Mouse (Mus musculus) kidney, adult 2 months (tissue): ENCODE data around the gene Agbl4. TPM values are rescaled to one million over a fixed set of nuclear protein-coding genes. Genes with fewer than 3 reads are reported as not detected.

Experiments used
- DNase-seq: peaks from one replicate; pipeline ENCODE4 v3.0.0; 2021
- H3K27ac ChIP-seq: fragments of 200-500 bp; 2 replicates; pipeline ENCODE4 v1.5.1; 2012; ENCODE audit warnings: low read depth, low read length, control low read depth, inconsistent platforms; ENCODE audit not compliant: insufficient read depth
- H3K27me3 ChIP-seq: fragments of 200-500 bp; replicated peaks from 2 replicates; pipeline ENCODE4 v1.6.1; 2012; ENCODE audit warnings: mild to moderate bottlenecking, moderate library complexity, low read length, inconsistent platforms; ENCODE audit not compliant: control insufficient read depth, insufficient read depth
- H3K36me3 ChIP-seq: fragments of 200-500 bp; 2 replicates; pipeline ENCODE4 v1.6.1; 2012; ENCODE audit warnings: mild to moderate bottlenecking, moderate library complexity, low read length, inconsistent platforms; ENCODE audit not compliant: control insufficient read depth, insufficient read depth
- H3K4me1 ChIP-seq: fragments of 200-500 bp; 2 replicates; pipeline ENCODE4 v1.6.1; 2011; ENCODE audit warnings: low read length; ENCODE audit not compliant: control insufficient read depth, insufficient read depth
- H3K4me3 ChIP-seq: fragments of 200-500 bp; 2 replicates; pipeline ENCODE4 v1.5.1; 2011; ENCODE audit warnings: mild to moderate bottlenecking, low read depth, low read length, control low read depth; ENCODE audit not compliant: insufficient read depth
- CTCF ChIP-seq: fragments of 200-500 bp; conservative IDR thresholded peaks from 2 replicates; pipeline ENCODE4 v1.5.1; 2011; ENCODE audit warnings: low read depth, mild to moderate bottlenecking, control low read depth, low read length, moderate library complexity, mixed read lengths; ENCODE audit not compliant: insufficient read depth, insufficient read length
- POLR2A ChIP-seq: fragments of 200-500 bp; IDR thresholded peaks from one replicate; pipeline ENCODE4 v1.6.1; 2011; ENCODE audit warnings: low read depth, low read length, control low read depth
- WGBS: fragments of 180-500 bp; shearing (Covaris S2); methylation state at CpG from one replicate; pipeline ENCODE4 v1.1.7; 2018; 5-methylcytosine and 5-hydroxymethylcytosine counted together
- polyA plus RNA-seq: library from polyadenylated mRNA; depleted of rRNA; stranded (reverse); fragments of >200 nt; gene quantifications from 2 replicates; pipeline ENCODE4 v1.2.3, GENCODE M21; 2012

Gene Agbl4
- polyA plus RNA-seq, 1 experiment: 0.16 TPM

GRCm38 (mm10) chr4:110916061-110916460 lies 518.6 kb downstream of the Agbl4 start:
- H3K4me3 ChIP-seq: no peak overlapping the region
- H3K36me3 ChIP-seq: no peaks in the 10 kb centered on the region
- H3K27ac ChIP-seq: no peak overlapping the region
- TF ChIP-seq CTCF: no peak
- no peak for TF ChIP-seq POLR2A
- peak; percentile 7 for DNase-seq
- H3K27me3 ChIP-seq: no peaks in the 10 kb centered on the region
- H3K4me1 ChIP-seq: no peaks in the 10 kb centered on the region

GRCm38 (mm10) chr4:110916565-110916964 lies 519.1 kb downstream of the Agbl4 start:
- no peak for DNase-seq
- WGBS: 38% methylated on average over 4 of the region's 4 CpGs
- no peaks in the 10 kb centered on the region for H3K4me1 ChIP-seq

GRCm38 (mm10) chr4:110921013-110921412 lies 523.6 kb downstream of the Agbl4 start:
- 73% methylated on average over 3 of the region's 3 CpGs for WGBS
- Histone ChIP-seq H3K36me3 (no peaks in the 10 kb centered on the region), H3K4me1 (no peaks in the 10 kb centered on the region), H3K4me3 (no peak overlapping the region), H3K27ac (no peak overlapping the region), H3K27me3 (no peaks in the 10 kb centered on the region)
- TF ChIP-seq CTCF (no peak), POLR2A (no peak)
- DNase-seq: no peak

More at GRCm38 (mm10) chr4:110916565-110916964, 519.1 kb downstream of the Agbl4 start:
- Histone ChIP-seq H3K4me3 (no peak overlapping the region), H3K27me3 (no peaks in the 10 kb centered on the region), H3K27ac (no peak overlapping the region), H3K36me3 (no peaks in the 10 kb centered on the region)
- no peak for TF ChIP-seq POLR2A
- no peak for TF ChIP-seq CTCF

GRCm38 (mm10) chr4:111001641-111002040 lies 604.2 kb downstream of the Agbl4 start:
- Histone ChIP-seq H3K36me3 (no peaks in the 10 kb centered on the region), H3K4me1 (no peaks in the 10 kb centered on the region), H3K27ac (no peak overlapping the region), H3K27me3 (no peaks in the 10 kb centered on the region), H3K4me3 (no peak overlapping the region)
- no peak for DNase-seq
- WGBS: 71% methylated on average over 2 of the region's 2 CpGs
- TF ChIP-seq CTCF (no peak), POLR2A (no peak)

GRCm38 (mm10) chr4:111004719-111005479 lies 607.4 kb downstream of the Agbl4 start:
- no peak for TF ChIP-seq POLR2A
- no peak for TF ChIP-seq CTCF
- H3K4me3 ChIP-seq: no peak overlapping the region
- 85% methylated on average over 1 of the region's 1 CpGs for WGBS
- no peaks in the 10 kb centered on the region for H3K27me3 ChIP-seq
- no peaks in the 10 kb centered on the region for H3K36me3 ChIP-seq
- no peak overlapping the region for H3K27ac ChIP-seq
- H3K4me1 ChIP-seq: no peaks in the 10 kb centered on the region
- no peak for DNase-seq

GRCm38 (mm10) chr4:111019376-111019775 lies 621.9 kb downstream of the Agbl4 start:
- no peak for DNase-seq
- Histone ChIP-seq H3K4me3 (no peak overlapping the region), H3K27ac (no peak overlapping the region), H3K4me1 (no peaks in the 10 kb centered on the region), H3K27me3 (no peaks in the 10 kb centered on the region), H3K36me3 (no peaks in the 10 kb centered on the region)
- TF ChIP-seq CTCF (no peak), POLR2A (no peak)
- WGBS: 94% methylated on average over 4 of the region's 4 CpGs

GRCm38 (mm10) chr4:111067330-111067729 lies 669.9 kb downstream of the Agbl4 start:
- Histone ChIP-seq H3K4me1 (no peaks in the 10 kb centered on the region), H3K36me3 (no peaks in the 10 kb centered on the region), H3K27ac (no peak overlapping the region), H3K27me3 (no peaks in the 10 kb centered on the region), H3K4me3 (no peak overlapping the region)
- WGBS: 94% methylated on average over 3 of the region's 3 CpGs
- DNase-seq: no peak
- TF ChIP-seq CTCF (no peak), POLR2A (no peak)
